Mouse (Mus musculus): ENCODE measurements at regions not wholly inside any gene's neighbourhood (a gene's known extent, or its start where the extent isn't known, plus 50 kb on each side); places are given as distances from the start of the nearest gene placed in this dataset.

GRCm38 (mm10) chr17:54168039-54168438 is 130.8 kb downstream of the Slc5a7 start:
- TF ChIP-seq POLR2A (IDR thresholded peaks at IDR 0.05; ENCODE audit: low read depth, low read length), result no peak
- no peak for TF ChIP-seq CTCF (conservative IDR thresholded peaks at IDR 0.05; ENCODE audit: insufficient read depth, insufficient read length, low read depth, low read length)

Measured in kidney, adult 2 months (tissue).